Mouse (Mus musculus): ENCODE results near the gene Gcnt1. TPM values are rescaled to one million over a fixed set of nuclear protein-coding genes. Genes with fewer than 3 reads are reported as not detected.

The Gcnt1 gene
- polyA plus RNA-seq (2014; fragmentation: Illumina TruSeq; extraction: RNeasy Lipid Tissue Mini Kit (QIAGEN cat#74804); ENCODE audit: low read depth, low replicate concordance), result 101 TPM

DNA sequence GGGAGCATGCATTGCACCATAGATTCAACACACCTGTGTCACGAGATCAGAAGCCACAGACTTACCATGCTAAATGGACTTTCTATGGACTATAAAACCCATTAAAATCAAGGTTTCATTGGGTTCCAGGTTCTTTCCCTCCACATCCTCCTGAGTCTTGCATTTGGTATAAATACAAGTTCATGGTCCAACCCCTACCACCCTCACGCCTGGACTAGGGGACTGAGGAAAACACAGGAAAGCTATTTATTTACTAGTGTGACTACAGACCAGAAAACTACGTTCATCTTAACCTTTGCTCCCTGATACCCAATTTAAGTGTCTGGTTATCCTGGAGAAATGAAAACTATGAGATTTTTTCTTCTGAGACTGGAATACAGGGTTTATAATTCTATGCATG, at the start of gene Gcnt1:
Gcnt1 (minus strand) TSS at position 144 of the 400 bp plus-strand sequence.

GRCm38 (mm10) chr19:17393841-17394591, 21.4 kb upstream of the Gcnt1 start, which contains the start of gene Rfk:
Gene Rfk, plus strand, starts transcription at chr19:17394043.

Other genes with a start within 250 kb of the Gcnt1 start
- 1,971 TPM for gene Rfk, start 21.2 kb upstream of the Gcnt1 start, polyA plus RNA-seq (2014; fragmentation: Illumina TruSeq; extraction: RNeasy Lipid Tissue Mini Kit (QIAGEN cat#74804); ENCODE audit: low read depth, low replicate concordance)